Mouse (Mus musculus) right cerebral cortex, adult 2 months (tissue): Measurements from ENCODE around the gene Hydin.

Experiments
- DNase-seq, 2 experiments: peaks; one replicate each; pipeline ENCODE4 v3.0.0; 2021 to 2022; ENCODE audit warnings: low spot score in 2 of 2

Gene Hydin

GRCm38 (mm10) chr8:110631201-110631600 lies 364.4 kb downstream of the Hydin start:
- DNase-seq, result no peak

- no peak for DNase-seq
Observed at GRCm38 (mm10) chr8:110633814-110634213, 367.0 kb downstream of the Hydin start.

GRCm38 (mm10) chr8:110636182-110636581 lies 369.4 kb downstream of the Hydin start:
- DNase-seq, result no peak

- no peak for DNase-seq
Observed at GRCm38 (mm10) chr8:110642331-110642730, 375.6 kb downstream of the Hydin start.

- no peak for DNase-seq
Observed at GRCm38 (mm10) chr8:110643177-110643576, 376.4 kb downstream of the Hydin start.

GRCm38 (mm10) chr8:110644422-110644821 lies 377.6 kb downstream of the Hydin start:
- no peak for DNase-seq

- no peak for DNase-seq
Observed at GRCm38 (mm10) chr8:110644901-110645300, 378.1 kb downstream of the Hydin start.

GRCm38 (mm10) chr8:110645340-110645739 lies 378.6 kb downstream of the Hydin start:
- DNase-seq, result no peak

- peak; percentile 80 for DNase-seq
Observed at GRCm38 (mm10) chr8:110646064-110646463, 379.3 kb downstream of the Hydin start.

- no peak for DNase-seq
Observed at GRCm38 (mm10) chr8:110648577-110648976, 381.8 kb downstream of the Hydin start.

- DNase-seq, result no peak
Observed at GRCm38 (mm10) chr8:110649286-110649685, 382.5 kb downstream of the Hydin start.

- DNase-seq, result no peak
Observed at GRCm38 (mm10) chr8:110650838-110651237, 384.1 kb downstream of the Hydin start.

- DNase-seq, result no peak
Observed at GRCm38 (mm10) chr8:110651847-110652246, 385.1 kb downstream of the Hydin start.

GRCm38 (mm10) chr8:110654075-110655060 lies 387.6 kb downstream of the Hydin start:
- peak in 1 of 2 experiments; percentile 12 for DNase-seq

- no peak for DNase-seq
Observed at GRCm38 (mm10) chr8:110655827-110656226, 389.1 kb downstream of the Hydin start.

GRCm38 (mm10) chr8:110657661-110658060 lies 390.9 kb downstream of the Hydin start:
- DNase-seq, result no peak
